Mouse (Mus musculus): Measurements from ENCODE around the gene Cped1.

GRCm38 (mm10) chr6:22235133-22235532 is 249.4 kb downstream of the Cped1 start:
- TF ChIP-seq CTCF (IDR thresholded peaks at IDR 0.05) (no peak), POLR2A (IDR thresholded peaks at IDR 0.05; ENCODE audit: insufficient read depth, low read depth, low read length) (no peak), EP300 (IDR thresholded peaks at IDR 0.05; ENCODE audit: insufficient read depth, low read depth, low read length) (no peak)

All from heart, adult 2 months (tissue).